Mouse (Mus musculus) small intestine, adult 2 months (tissue): Measurements from ENCODE around the gene Myo5a.

ENCODE experiments used
- CTCF ChIP-seq: fragments of 200-500 bp; IDR thresholded peaks from 2 replicates; pipeline ENCODE4 v1.5.1; 2012; ENCODE audit warnings: low read depth, mild to moderate bottlenecking, control low read depth, inconsistent platforms, low read length, moderate library complexity, mixed read lengths; ENCODE audit not compliant: insufficient replicate concordance, insufficient read length; ENCODE audit errors: extremely low read depth
- POLR2A ChIP-seq: fragments of 200-500 bp; IDR thresholded peaks from 2 replicates; pipeline ENCODE4 v1.6.1; 2012; ENCODE audit warnings: low read depth, mild to moderate bottlenecking, control low read depth, inconsistent platforms, low read length, moderate library complexity

- TF ChIP-seq CTCF (no peak), POLR2A (no peak)
Observed at GRCm38 (mm10) chr9:75064678-75065331, 6.0 kb upstream of the Myo5a start.
